Mouse (Mus musculus): ENCODE measurements at regions not wholly inside any gene's neighbourhood (a gene's known extent, or its start where the extent isn't known, plus 50 kb on each side); places are given as distances from the start of the nearest gene placed in this dataset.

DNA sequence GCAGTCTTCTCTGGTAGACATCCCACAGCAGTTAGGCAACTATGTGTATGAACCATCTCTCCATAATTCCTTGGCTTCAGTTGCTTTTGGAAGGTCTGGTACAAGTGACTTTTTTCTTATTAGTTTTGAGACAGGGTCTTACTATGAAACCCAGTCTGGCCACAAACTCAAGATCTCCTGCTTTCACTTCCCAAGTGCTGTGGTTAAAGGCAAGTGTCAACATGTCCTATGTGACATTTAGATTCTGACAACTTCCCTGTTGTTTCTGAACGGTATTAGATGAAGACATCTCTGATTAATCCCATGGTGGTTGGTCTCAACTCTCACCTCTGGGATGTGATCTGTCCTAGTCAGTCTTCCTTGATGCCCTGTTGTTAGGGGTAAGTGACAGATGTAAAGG, 88.4 kb upstream of the Fbxo33 start:
- no peak for DNase-seq (ENCODE audit: low spot score)

DNA sequence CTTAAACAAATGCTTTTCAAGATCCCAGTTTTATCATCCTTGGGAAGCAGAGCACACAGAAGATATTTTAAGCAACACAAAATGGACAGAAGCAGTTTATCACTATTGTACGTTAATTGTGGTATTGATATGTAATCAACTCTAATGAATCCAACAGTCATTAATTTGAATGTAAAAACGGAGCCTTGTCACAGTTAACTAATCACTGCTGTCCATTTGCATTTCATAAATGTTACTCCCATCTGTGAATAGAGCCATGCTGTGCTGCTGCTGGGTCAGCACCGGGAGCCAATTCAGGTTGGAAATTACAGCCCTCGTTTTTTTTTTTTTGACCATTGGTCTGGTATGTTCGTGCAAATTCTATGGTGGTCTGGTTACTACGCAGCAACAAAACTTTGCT, 85.0 kb upstream of the Fbxo33 start:
- no peak for DNase-seq (ENCODE audit: low spot score)

Measured in urinary bladder, postnatal 25 days (tissue).